Mouse (Mus musculus): ENCODE measurements at regions not wholly inside any gene's neighbourhood (a gene's known extent, or its start where the extent isn't known, plus 50 kb on each side); places are given as distances from the start of the nearest gene placed in this dataset.

DNA sequence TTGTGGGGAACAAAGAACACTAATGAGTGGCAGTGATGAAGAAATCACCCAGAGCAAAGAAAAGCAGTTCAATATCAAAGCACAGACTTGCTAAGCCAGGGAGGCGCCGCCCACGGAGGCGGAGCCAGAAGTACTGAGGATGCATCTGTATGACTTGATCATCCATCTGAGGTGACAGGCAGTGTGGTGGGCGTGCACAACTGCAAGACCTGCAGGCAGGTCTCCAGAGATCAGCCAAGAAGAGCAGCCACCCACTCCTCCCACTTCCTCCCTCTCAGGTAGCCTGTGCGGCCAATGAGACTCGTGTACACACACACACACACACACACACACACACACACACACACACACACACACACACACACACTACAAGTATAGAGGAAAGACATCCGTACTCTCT is 71.9 kb downstream of the Ier5 start:
- TF ChIP-seq CTCF (IDR thresholded peaks at IDR 0.05) (no peak), EP300 (IDR thresholded peaks at IDR 0.05) (no peak)
